Mouse (Mus musculus): ENCODE measurements around the gene Hmgcl. TPM values are rescaled to one million over a fixed set of nuclear protein-coding genes. Genes with fewer than 3 reads are reported as not detected.
A peak's percentile ranks its signal among the peaks of the same experiment; 100 is the strongest.

Hmgcl gene
- polyA plus RNA-seq, 1 experiment from 2014 or later = 54.0 TPM

DNA sequence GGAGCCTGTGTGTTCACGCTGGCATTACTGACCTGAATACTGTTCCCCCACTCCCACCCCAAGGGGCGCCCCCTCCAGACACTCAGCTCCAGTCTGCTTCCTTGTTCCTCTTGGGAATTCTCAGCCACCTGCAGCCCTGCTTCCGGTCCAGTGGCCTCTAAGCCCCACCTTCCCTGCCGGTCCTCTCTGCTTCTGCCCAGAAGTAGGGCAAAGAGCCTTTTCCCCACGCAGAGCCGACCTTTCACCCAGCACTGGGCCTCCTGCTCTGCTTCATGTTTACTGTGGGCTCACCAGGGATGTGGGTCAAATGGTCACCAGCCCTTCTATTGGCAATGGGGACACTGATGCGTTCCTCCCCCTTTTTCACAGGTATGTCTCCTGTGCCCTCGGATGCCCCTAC, 12.1 kb downstream of the Hmgcl start:
- Histone ChIP-seq H3K36me3 (ENCODE audit: control insufficient read depth, insufficient read depth, low read length) (no peaks in the 10 kb centered on the region), H3K4me1 (replicated peaks; ENCODE audit: control insufficient read depth, insufficient read depth, low read length) (no peaks in the 10 kb centered on the region), H3K27ac (ENCODE audit: low read depth, low read length) (no peak overlapping the region), H3K9ac (ENCODE audit: low read depth, low read length) (no peak overlapping the region), H3K4me2 (replicated peaks; ENCODE audit: low read depth, low read length) (no peak overlapping the region), H3K9me3 (ENCODE audit: control insufficient read depth, low read length) (no peaks in the 10 kb centered on the region), H3K4me3 (ENCODE audit: low read depth, low read length) (no peak overlapping the region), H3K27me3 (ENCODE audit: control insufficient read depth, insufficient read depth, low read length) (no peaks in the 10 kb centered on the region)
- WGBS = 67% methylated on average over 8 of the region's 8 CpGs
- DNase-seq (ENCODE audit: low spot score) = no peak
- no peak for ATAC-seq (ENCODE audit: low FRiP score)

GRCm38 (mm10) chr4:135960717-135961116, 14.5 kb downstream of the Hmgcl start:
- 0 out of 2 replicates have a peak, but pooled peaks have one; percentile 25 for ATAC-seq (ENCODE audit: low FRiP score)
- WGBS = 26% methylated on average over 5 of the region's 5 CpGs
- H3K9me3 ChIP-seq (ENCODE audit: control insufficient read depth, low read length) = no peaks in the 10 kb centered on the region

GRCm38 (mm10) chr4:135961709-135962108, 15.5 kb downstream of the Hmgcl start:
- no peaks in the 10 kb centered on the region for H3K27me3 ChIP-seq (ENCODE audit: control insufficient read depth, insufficient read depth, low read length)
- WGBS = 83% methylated on average over 5 of the region's 5 CpGs
- H3K36me3 ChIP-seq (ENCODE audit: control insufficient read depth, insufficient read depth, low read length) = no peaks in the 10 kb centered on the region
- peaks cover 3% of the 10 kb centered on the region; the same call in 1 of the 2 replicates for H3K4me1 ChIP-seq (replicated peaks; ENCODE audit: control insufficient read depth, insufficient read depth, low read length)
- DNase-seq (ENCODE audit: low spot score) (no peak), ATAC-seq (ENCODE audit: low FRiP score) (no peak)
- no peak overlapping the region for H3K4me3 ChIP-seq (ENCODE audit: low read depth, low read length)
- no peaks in the 10 kb centered on the region for H3K9me3 ChIP-seq (ENCODE audit: control insufficient read depth, low read length)
- H3K27ac ChIP-seq (ENCODE audit: low read depth, low read length) = no peak overlapping the region
- no peak overlapping the region for H3K9ac ChIP-seq (ENCODE audit: low read depth, low read length)
- H3K4me2 ChIP-seq (replicated peaks; ENCODE audit: low read depth, low read length) = no peak overlapping the region

More at GRCm38 (mm10) chr4:135960717-135961116, 14.5 kb downstream of the Hmgcl start:
- H3K9ac ChIP-seq (ENCODE audit: low read depth, low read length) = no peak overlapping the region
- peak; percentile 92 for DNase-seq (ENCODE audit: low spot score)
- H3K4me1 ChIP-seq (replicated peaks; ENCODE audit: control insufficient read depth, insufficient read depth, low read length) = peaks cover 3% of the 10 kb centered on the region; the same call in 1 of the 2 replicates
- no peaks in the 10 kb centered on the region for H3K27me3 ChIP-seq (ENCODE audit: control insufficient read depth, insufficient read depth, low read length)
- H3K4me2 ChIP-seq (replicated peaks; ENCODE audit: low read depth, low read length) = no peak overlapping the region
- no peak overlapping the region for H3K27ac ChIP-seq (ENCODE audit: low read depth, low read length)
- no peak overlapping the region for H3K4me3 ChIP-seq (ENCODE audit: low read depth, low read length)
- H3K36me3 ChIP-seq (ENCODE audit: control insufficient read depth, insufficient read depth, low read length) = no peaks in the 10 kb centered on the region

DNA sequence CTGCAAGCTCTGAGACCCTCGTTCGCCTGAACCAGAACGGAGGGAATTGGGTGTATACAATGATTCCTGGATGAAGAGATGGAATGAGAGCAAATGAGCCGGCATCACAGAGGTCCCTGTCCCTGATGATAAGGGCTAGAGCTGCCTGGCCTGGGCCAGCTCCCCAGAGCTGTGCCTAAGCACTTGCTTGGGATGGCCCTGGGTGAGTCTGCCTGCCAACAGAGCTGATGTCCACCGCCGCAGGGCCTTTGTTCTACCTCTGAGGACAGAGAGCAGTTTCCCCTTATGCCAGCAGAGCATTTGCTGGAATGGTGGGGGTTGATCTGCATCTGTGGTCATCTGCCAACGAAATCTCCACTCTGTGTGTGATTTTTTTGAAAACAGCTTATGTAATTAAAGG, 15.9 kb downstream of the Hmgcl start:
- no peaks in the 10 kb centered on the region for H3K9me3 ChIP-seq (ENCODE audit: control insufficient read depth, low read length)
- 85% methylated on average over 7 of the region's 7 CpGs for WGBS
- ATAC-seq (ENCODE audit: low FRiP score) = no peak
- no peak overlapping the region for H3K9ac ChIP-seq (ENCODE audit: low read depth, low read length)
- H3K36me3 ChIP-seq (ENCODE audit: control insufficient read depth, insufficient read depth, low read length) = peaks cover 2% of the 10 kb centered on the region; the same call in 1 of the 2 replicates
- no peak overlapping the region for H3K4me2 ChIP-seq (replicated peaks; ENCODE audit: low read depth, low read length)
- H3K27ac ChIP-seq (ENCODE audit: low read depth, low read length) = no peak overlapping the region
- no peak overlapping the region for H3K4me3 ChIP-seq (ENCODE audit: low read depth, low read length)
- H3K27me3 ChIP-seq (ENCODE audit: control insufficient read depth, insufficient read depth, low read length) = no peaks in the 10 kb centered on the region
- H3K4me1 ChIP-seq (replicated peaks; ENCODE audit: control insufficient read depth, insufficient read depth, low read length) = peaks cover 3% of the 10 kb centered on the region; the same call in 1 of the 2 replicates
- no peak for DNase-seq (ENCODE audit: low spot score)

DNA sequence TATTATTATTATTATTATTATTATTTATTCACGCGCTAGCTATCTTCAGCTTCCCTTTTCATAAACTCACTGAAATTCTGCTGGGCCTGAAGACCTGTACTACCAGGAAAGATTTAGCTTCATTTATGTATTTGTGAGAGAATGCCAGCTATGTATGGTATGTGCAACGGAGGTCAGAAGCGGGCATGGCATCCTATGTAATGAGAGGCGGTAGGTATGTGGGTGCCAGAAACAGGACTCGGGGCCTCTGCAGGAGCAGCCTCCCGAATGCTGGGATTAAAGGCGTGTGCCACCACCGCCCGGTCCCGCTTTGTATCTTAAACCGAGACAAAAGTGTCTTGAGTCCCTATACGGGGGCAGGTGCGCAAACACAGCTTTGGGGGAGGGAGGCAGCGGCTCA, 16.7 kb downstream of the Hmgcl start:
- H3K9me3 ChIP-seq (ENCODE audit: control insufficient read depth, low read length) = no peaks in the 10 kb centered on the region
- H3K9ac ChIP-seq (ENCODE audit: low read depth, low read length) = peak overlapping the region; percentile 89
- WGBS = 6% methylated on average over 15 of the region's 15 CpGs
- peak overlapping the region; percentile 73 for H3K4me3 ChIP-seq (ENCODE audit: low read depth, low read length)
- DNase-seq (ENCODE audit: low spot score) (no peak), ATAC-seq (ENCODE audit: low FRiP score) (peak; percentile 15; the same call in 1 of the 2 replicates)
- peak overlapping the region; percentile 70 for H3K27ac ChIP-seq (ENCODE audit: low read depth, low read length)
- H3K27me3 ChIP-seq (ENCODE audit: control insufficient read depth, insufficient read depth, low read length) = no peaks in the 10 kb centered on the region
- H3K4me2 ChIP-seq (replicated peaks; ENCODE audit: low read depth, low read length) = peak overlapping the region; percentile 94
- peaks cover 3% of the 10 kb centered on the region; the same call in 1 of the 2 replicates for H3K4me1 ChIP-seq (replicated peaks; ENCODE audit: control insufficient read depth, insufficient read depth, low read length)
- H3K36me3 ChIP-seq (ENCODE audit: control insufficient read depth, insufficient read depth, low read length) = peaks cover 6% of the 10 kb centered on the region; the same call in 1 of the 2 replicates

- Histone ChIP-seq H3K27me3 (ENCODE audit: control insufficient read depth, insufficient read depth, low read length) (no peaks in the 10 kb centered on the region), H3K36me3 (ENCODE audit: control insufficient read depth, insufficient read depth, low read length) (peaks cover 12% of the 10 kb centered on the region)
- peak; percentile 90 for ATAC-seq (ENCODE audit: low FRiP score)
These were observed 17.4 kb downstream of the Hmgcl start, which contains the start of gene Gale for GRCm38 (mm10) chr4:135963457-135964193. TSS of gene Gale (plus strand) at chr4:135963727.

GRCm38 (mm10) chr4:135964426-135964825, 18.2 kb downstream of the Hmgcl start:
- Histone ChIP-seq H3K27me3 (ENCODE audit: control insufficient read depth, insufficient read depth, low read length) (no peaks in the 10 kb centered on the region), H3K4me3 (ENCODE audit: low read depth, low read length) (peak overlapping the region; percentile 73), H3K9me3 (ENCODE audit: control insufficient read depth, low read length) (no peaks in the 10 kb centered on the region), H3K4me1 (replicated peaks; ENCODE audit: control insufficient read depth, insufficient read depth, low read length) (peaks cover 3% of the 10 kb centered on the region; the same call in 1 of the 2 replicates), H3K9ac (ENCODE audit: low read depth, low read length) (peak overlapping the region; percentile 73), H3K4me2 (replicated peaks; ENCODE audit: low read depth, low read length) (peak overlapping the region; percentile 94), H3K36me3 (ENCODE audit: control insufficient read depth, insufficient read depth, low read length) (peaks cover 18% of the 10 kb centered on the region), H3K27ac (ENCODE audit: low read depth, low read length) (no peak overlapping the region)
- DNase-seq (ENCODE audit: low spot score) (no peak), ATAC-seq (ENCODE audit: low FRiP score) (no peak)
- 6% methylated on average over 12 of the region's 12 CpGs for WGBS

More at GRCm38 (mm10) chr4:135963457-135964193, 17.4 kb downstream of the Hmgcl start, which contains the start of gene Gale:
- H3K27ac ChIP-seq (ENCODE audit: low read depth, low read length) = peak within 1 kb of the TSS; percentile 70
- peak within 1 kb of the TSS; percentile 94 for H3K4me2 ChIP-seq (replicated peaks; ENCODE audit: low read depth, low read length)
- no peaks in the 10 kb centered on the region for H3K9me3 ChIP-seq (ENCODE audit: control insufficient read depth, low read length)
- H3K9ac ChIP-seq (ENCODE audit: low read depth, low read length) = peak within 1 kb of the TSS; percentile 89
- peak; percentile 97 for DNase-seq (ENCODE audit: low spot score)
- WGBS = under 1% methylated on average over 56 of the region's 56 CpGs
- H3K4me3 ChIP-seq (ENCODE audit: low read depth, low read length) = peak within 1 kb of the TSS; percentile 73
- H3K4me1 ChIP-seq (replicated peaks; ENCODE audit: control insufficient read depth, insufficient read depth, low read length) = peaks cover 3% of the 10 kb centered on the region; the same call in 1 of the 2 replicates

DNA sequence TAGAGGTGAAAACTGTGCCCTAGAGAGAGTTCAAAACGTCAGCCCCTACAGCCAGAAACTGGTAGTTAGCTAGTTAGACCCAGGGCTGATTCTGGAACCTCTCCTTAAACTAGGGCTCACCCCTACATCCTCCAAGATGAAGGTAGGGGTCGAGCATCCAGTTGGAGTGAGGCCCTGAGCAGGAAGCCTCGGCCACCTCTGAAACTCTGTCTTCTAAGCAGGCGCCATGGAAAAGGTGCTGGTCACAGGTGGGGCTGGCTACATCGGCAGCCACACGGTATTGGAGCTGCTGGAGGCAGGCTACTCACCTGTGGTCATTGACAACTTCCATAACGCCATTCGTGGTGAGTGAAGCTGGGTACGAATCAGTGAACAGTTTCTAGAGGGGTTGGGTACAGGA, 18.9 kb downstream of the Hmgcl start:
- H3K27me3 ChIP-seq (ENCODE audit: control insufficient read depth, insufficient read depth, low read length) = no peaks in the 10 kb centered on the region
- H3K9me3 ChIP-seq (ENCODE audit: control insufficient read depth, low read length) = no peaks in the 10 kb centered on the region
- H3K27ac ChIP-seq (ENCODE audit: low read depth, low read length) = no peak overlapping the region
- no peak overlapping the region for H3K9ac ChIP-seq (ENCODE audit: low read depth, low read length)
- H3K4me1 ChIP-seq (replicated peaks; ENCODE audit: control insufficient read depth, insufficient read depth, low read length) = peaks cover 3% of the 10 kb centered on the region; the same call in 1 of the 2 replicates
- H3K4me2 ChIP-seq (replicated peaks; ENCODE audit: low read depth, low read length) = no peak overlapping the region
- ATAC-seq (ENCODE audit: low FRiP score) (no peak), DNase-seq (ENCODE audit: low spot score) (no peak)
- H3K36me3 ChIP-seq (ENCODE audit: control insufficient read depth, insufficient read depth, low read length) = peaks cover 25% of the 10 kb centered on the region
- 84% methylated on average over 9 of the region's 9 CpGs for WGBS
- H3K4me3 ChIP-seq (ENCODE audit: low read depth, low read length) = no peak overlapping the region
